Mouse (Mus musculus) heart, embryonic 15.5 days (tissue): ENCODE results near the gene Tmsb10. TPM values are rescaled to one million over a fixed set of nuclear protein-coding genes. Genes with fewer than 3 reads are reported as not detected.

Source experiments
- ATAC-seq: fragments of 200-750 bp; cut with Nextera tagmentation; replicated peaks from 2 replicates; pipeline ENCODE4 v1.8.0; 2017; ENCODE audit warnings: low read depth, moderate TSS enrichment; ENCODE audit not compliant: insufficient number of reproducible peaks, insufficient read depth, low FRiP score
- H3K27ac ChIP-seq: fragments of 300-500 bp; sonication (generic); 2 replicates; pipeline ENCODE4 v1.5.1; 2015; ENCODE audit warnings: mild to moderate bottlenecking, inconsistent platforms
- H3K27me3 ChIP-seq: fragments of 300-500 bp; sonication (generic); 2 replicates; pipeline ENCODE4 v1.6.1; 2015; ENCODE audit warnings: inconsistent platforms
- H3K36me3 ChIP-seq: fragments of 300-500 bp; sonication (generic); 2 replicates; pipeline ENCODE4 v1.6.1; 2015; ENCODE audit warnings: mild to moderate bottlenecking, inconsistent platforms
- H3K4me1 ChIP-seq: fragments of 300-500 bp; sonication (generic); replicated peaks from 2 replicates; pipeline ENCODE4 v1.6.1; 2015; ENCODE audit warnings: inconsistent platforms
- H3K4me2 ChIP-seq: fragments of 300-500 bp; sonication (generic); 2 replicates; pipeline ENCODE4 v1.6.1; 2015; ENCODE audit warnings: inconsistent platforms, mild to moderate bottlenecking, moderate library complexity
- H3K4me3 ChIP-seq: fragments of 300-500 bp; sonication (generic); 2 replicates; pipeline ENCODE4 v1.5.1; 2015; ENCODE audit warnings: mild to moderate bottlenecking, inconsistent platforms
- H3K9ac ChIP-seq: fragments of 300-500 bp; sonication (generic); 2 replicates; pipeline ENCODE4 v1.6.1; 2015; ENCODE audit warnings: mild to moderate bottlenecking, inconsistent platforms
- H3K9me3 ChIP-seq: fragments of 300-500 bp; sonication (generic); replicated peaks from 2 replicates; pipeline ENCODE4 v1.6.1; 2016; ENCODE audit warnings: inconsistent platforms
- whole genome bisulfite sequencing: fragments of 180-500 bp; shearing (Covaris S2); methylation state at CpG from one replicate; pipeline ENCODE4 v1.1.7; 2015; ENCODE audit warnings: mixed read lengths; 5-methylcytosine and 5-hydroxymethylcytosine counted together
- polyA plus RNA-seq: library from polyadenylated mRNA; unstranded; fragments of >200 nt; fragmentation: Nextera tagmentation; extraction: Ambion mirVana; gene quantifications from 2 replicates; pipeline ENCODE4 v1.2.1, GENCODE M21; 2015

The Tmsb10 gene
- polyA plus RNA-seq, 1 experiment from 2014 or later, result 1,510 TPM

DNA sequence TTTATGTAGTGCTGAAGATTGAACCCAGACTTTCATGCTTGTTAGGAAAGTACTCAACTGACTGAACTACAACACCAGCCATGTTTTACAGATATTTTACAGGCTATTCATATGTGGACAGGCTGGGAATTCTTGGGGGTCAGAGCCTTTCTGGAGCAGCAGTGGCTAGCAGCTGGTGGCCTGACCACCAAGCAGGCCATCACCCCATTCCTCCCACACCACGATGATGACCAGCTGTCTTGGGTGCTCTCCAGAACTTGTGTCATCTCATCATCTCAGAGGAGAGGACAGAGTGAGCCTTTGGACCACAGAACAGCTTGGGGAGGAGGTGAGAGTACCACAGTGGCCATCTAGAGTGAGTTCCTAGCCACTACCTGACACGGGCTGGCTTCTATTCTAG is 18.3 kb upstream of the Tmsb10 start:
- ATAC-seq, result no peak
- 87% methylated on average over 2 of the region's 2 CpGs for WGBS
- H3K9ac ChIP-seq, result no peak overlapping the region

DNA sequence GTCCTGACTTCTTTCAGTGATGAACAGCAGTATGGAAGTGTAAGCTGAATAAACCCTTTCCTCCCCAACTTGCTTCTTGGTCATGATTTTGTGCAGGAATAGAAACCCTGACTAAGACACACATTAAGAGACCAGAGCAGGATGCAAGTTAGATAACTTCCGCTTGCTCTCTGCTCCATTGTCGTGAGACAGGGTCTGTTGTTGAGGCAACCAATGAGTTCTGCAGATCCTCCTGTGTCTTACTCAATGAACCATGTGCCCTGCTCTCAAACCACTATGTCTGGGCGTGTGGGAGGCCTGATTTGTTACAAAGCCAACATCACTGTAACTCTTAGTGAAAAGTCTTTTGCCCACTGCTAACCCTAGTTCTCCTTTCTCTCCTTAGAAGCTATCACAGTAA is 12.5 kb upstream of the Tmsb10 start:
- ATAC-seq, result no peak
- no peak overlapping the region for H3K4me2 ChIP-seq
- no peak overlapping the region for H3K27ac ChIP-seq
- H3K4me1 ChIP-seq, result no peaks in the 10 kb centered on the region
- no peaks in the 10 kb centered on the region for H3K27me3 ChIP-seq
- no peaks in the 10 kb centered on the region for H3K36me3 ChIP-seq
- H3K4me3 ChIP-seq, result no peak overlapping the region
- no peak overlapping the region for H3K9ac ChIP-seq
- 57% methylated on average over 3 of the region's 3 CpGs for WGBS
- H3K9me3 ChIP-seq, result no peaks in the 10 kb centered on the region

More for the DNA sequence above, 18.3 kb upstream of the Tmsb10 start:
- peaks cover 11% of the 10 kb centered on the region for H3K4me1 ChIP-seq
- H3K4me2 ChIP-seq, result no peak overlapping the region
- no peak overlapping the region for H3K4me3 ChIP-seq
- no peaks in the 10 kb centered on the region for H3K36me3 ChIP-seq
- H3K9me3 ChIP-seq, result no peaks in the 10 kb centered on the region
- no peak overlapping the region for H3K27ac ChIP-seq
- no peaks in the 10 kb centered on the region for H3K27me3 ChIP-seq

GRCm38 (mm10) chr6:72969787-72970186 is 11.2 kb upstream of the Tmsb10 start:
- H3K4me3 ChIP-seq, result no peak overlapping the region
- WGBS, result 77% methylated on average over 3 of the region's 3 CpGs
- H3K4me2 ChIP-seq, result no peak overlapping the region
- H3K36me3 ChIP-seq, result no peaks in the 10 kb centered on the region
- no peak for ATAC-seq
- H3K9ac ChIP-seq, result no peak overlapping the region
- no peaks in the 10 kb centered on the region for H3K27me3 ChIP-seq
- H3K9me3 ChIP-seq, result no peaks in the 10 kb centered on the region
- no peaks in the 10 kb centered on the region for H3K4me1 ChIP-seq
- H3K27ac ChIP-seq, result no peak overlapping the region

DNA sequence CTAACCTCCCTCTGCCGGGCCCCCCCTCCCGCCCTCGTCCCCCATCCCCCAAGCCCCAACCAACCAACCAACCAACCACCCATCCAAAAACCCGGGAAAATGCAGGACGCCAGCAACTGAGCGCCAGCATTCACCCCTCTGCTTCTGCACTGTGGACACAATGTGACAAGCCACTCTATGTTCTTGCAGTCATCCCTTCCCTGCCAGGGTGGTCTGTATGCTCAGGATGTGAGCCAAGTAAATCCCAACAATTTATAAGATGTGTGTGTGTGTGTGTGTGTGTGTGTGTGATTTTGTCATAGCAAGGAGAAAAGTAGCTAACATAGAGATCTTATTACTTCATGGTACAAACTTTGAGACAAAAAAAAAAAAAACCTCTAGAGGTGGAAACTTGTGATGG is 6.7 kb upstream of the Tmsb10 start:
- no peak for ATAC-seq
- no peak overlapping the region for H3K27ac ChIP-seq
- H3K36me3 ChIP-seq, result no peaks in the 10 kb centered on the region
- H3K4me2 ChIP-seq, result no peak overlapping the region
- no peaks in the 10 kb centered on the region for H3K27me3 ChIP-seq
- H3K4me3 ChIP-seq, result no peak overlapping the region
- H3K9ac ChIP-seq, result no peak overlapping the region
- no peaks in the 10 kb centered on the region for H3K9me3 ChIP-seq
- H3K4me1 ChIP-seq, result peaks cover 3% of the 10 kb centered on the region; the same call in 1 of the 2 replicates
- 80% methylated on average over 6 of the region's 6 CpGs for WGBS

GRCm38 (mm10) chr6:72962281-72962741 is 3.8 kb upstream of the Tmsb10 start:
- WGBS, result 49% methylated on average over 7 of the region's 7 CpGs
- no peak for ATAC-seq
- no peak overlapping the region for H3K4me3 ChIP-seq
- H3K36me3 ChIP-seq, result no peaks in the 10 kb centered on the region
- H3K4me2 ChIP-seq, result no peak overlapping the region
- no peak overlapping the region for H3K27ac ChIP-seq
- no peaks in the 10 kb centered on the region for H3K9me3 ChIP-seq
- no peak overlapping the region for H3K9ac ChIP-seq
- no peaks in the 10 kb centered on the region for H3K27me3 ChIP-seq
- peaks cover 7% of the 10 kb centered on the region; the same call in 1 of the 2 replicates for H3K4me1 ChIP-seq

DNA sequence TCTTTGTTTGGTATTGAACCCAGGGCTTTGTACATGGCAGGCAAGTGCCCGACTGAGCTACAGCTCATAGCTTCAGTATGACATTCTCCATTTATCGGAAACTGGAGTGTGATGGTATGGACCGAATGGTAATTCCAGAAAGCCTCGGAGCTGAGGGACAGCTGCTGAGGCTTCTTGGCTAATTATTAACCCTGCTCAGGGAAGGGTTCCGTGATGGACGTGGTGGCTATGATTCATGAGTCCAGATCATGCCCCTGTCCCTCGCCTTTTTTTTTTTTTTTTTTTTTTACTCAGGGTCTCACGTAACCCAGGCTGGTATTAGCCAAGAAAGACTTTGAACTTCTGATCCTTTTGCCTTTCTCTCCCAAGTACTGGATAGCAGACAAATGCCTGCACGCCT is 3.1 kb upstream of the Tmsb10 start:
- H3K4me3 ChIP-seq, result no peak overlapping the region
- peaks cover 12% of the 10 kb centered on the region for H3K4me1 ChIP-seq
- H3K27me3 ChIP-seq, result no peaks in the 10 kb centered on the region
- H3K4me2 ChIP-seq, result no peak overlapping the region
- no peak overlapping the region for H3K9ac ChIP-seq
- H3K27ac ChIP-seq, result no peak overlapping the region
- no peaks in the 10 kb centered on the region for H3K9me3 ChIP-seq
- H3K36me3 ChIP-seq, result no peaks in the 10 kb centered on the region
- ATAC-seq, result no peak
- WGBS, result 83% methylated on average over 9 of the region's 9 CpGs

- 76% methylated on average over 5 of the region's 5 CpGs for WGBS
Observed at GRCm38 (mm10) chr6:72960675-72961074, 2.1 kb upstream of the Tmsb10 start.

DNA sequence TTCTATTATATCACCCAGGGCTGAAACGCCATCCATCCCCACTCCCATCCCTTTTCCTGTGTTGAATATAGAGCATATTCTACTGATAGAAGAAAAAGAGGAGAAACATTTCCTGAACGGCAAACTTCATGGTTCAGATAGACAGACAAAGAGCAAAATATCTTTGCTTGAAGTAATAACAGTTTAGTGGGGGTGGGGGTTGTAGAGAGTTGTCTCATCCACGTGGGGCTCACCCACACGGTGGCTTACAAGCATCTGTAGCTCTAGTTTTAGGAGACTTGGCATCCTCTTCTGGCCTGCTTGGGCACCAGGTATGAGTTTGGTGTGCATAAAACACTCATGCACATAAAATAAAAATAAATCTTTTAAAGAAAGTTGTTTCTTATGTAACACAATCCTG is 627 bp upstream of the Tmsb10 start:
- Histone ChIP-seq H3K4me2 (peak overlapping the region; percentile 75), H3K9ac (peak overlapping the region; percentile 78), H3K27ac (peak overlapping the region; percentile 80; the same call in 1 of the 2 replicates)

More at GRCm38 (mm10) chr6:72960675-72961074, 2.1 kb upstream of the Tmsb10 start:
- H3K4me3 ChIP-seq, result no peak overlapping the region
- no peaks in the 10 kb centered on the region for H3K9me3 ChIP-seq
- H3K4me2 ChIP-seq, result no peak overlapping the region
- H3K36me3 ChIP-seq, result no peaks in the 10 kb centered on the region
- H3K27ac ChIP-seq, result no peak overlapping the region
- no peak overlapping the region for H3K9ac ChIP-seq
- ATAC-seq, result no peak
- no peaks in the 10 kb centered on the region for H3K27me3 ChIP-seq
- peaks cover 21% of the 10 kb centered on the region for H3K4me1 ChIP-seq

DNA sequence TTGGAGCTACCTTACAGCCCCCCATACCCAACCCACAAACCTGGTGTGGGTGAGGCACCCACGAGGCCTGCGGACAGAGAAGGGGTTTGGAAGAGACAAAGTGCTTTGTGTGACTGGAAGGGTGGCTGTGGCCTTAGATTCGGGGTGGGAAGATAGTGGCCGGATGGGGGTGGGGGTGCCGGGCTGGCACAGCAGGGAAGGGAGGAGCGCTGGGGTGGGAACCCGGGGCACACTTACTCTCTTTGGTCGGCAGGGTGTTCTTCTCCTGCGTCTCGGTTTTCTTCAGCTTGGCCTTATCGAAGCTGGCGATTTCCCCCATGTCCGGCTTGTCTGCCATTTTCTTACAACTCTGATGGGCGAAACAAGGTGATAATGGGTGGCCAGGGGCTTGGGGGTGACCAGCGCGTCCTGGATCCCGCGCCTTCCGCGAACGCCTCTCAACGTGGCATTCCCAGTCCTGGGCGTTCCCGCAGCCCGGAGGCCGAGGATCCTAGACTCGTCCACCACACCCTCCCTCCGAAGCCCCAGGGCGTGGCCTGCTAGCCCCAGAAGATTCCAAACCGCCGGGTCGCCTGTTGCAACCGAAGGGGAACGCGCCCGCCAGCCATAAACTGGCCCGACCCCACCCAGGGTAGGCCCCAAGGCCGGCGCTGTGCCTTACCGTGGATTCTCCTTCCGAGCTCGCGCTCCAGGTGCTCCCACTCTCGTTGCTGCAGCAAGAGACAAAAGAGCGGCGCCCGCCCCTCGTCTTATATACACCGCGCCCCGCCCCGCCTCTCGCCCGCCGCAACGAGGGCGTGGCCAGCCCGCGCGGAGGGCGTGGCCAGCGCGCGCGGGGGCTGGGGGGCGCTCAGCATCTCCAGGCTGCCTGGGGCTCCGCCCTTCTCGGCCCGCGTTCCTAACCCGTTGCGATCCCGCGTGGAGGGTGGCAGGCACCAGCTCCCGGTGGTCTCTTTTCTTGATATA is 589 bp downstream of the Tmsb10 start:
- peak overlapping the region; percentile 80 for H3K27ac ChIP-seq
- WGBS, result under 1% methylated on average over 75 of the region's 75 CpGs
- peak overlapping the region; percentile 75 for H3K4me2 ChIP-seq
- peak overlapping the region; percentile 78 for H3K9ac ChIP-seq
- peak overlapping the region; percentile 66 for H3K4me3 ChIP-seq
- no peaks in the 10 kb centered on the region for H3K9me3 ChIP-seq
- H3K27me3 ChIP-seq, result no peaks in the 10 kb centered on the region
- peaks cover 26% of the 10 kb centered on the region for H3K4me1 ChIP-seq
- peak; percentile 89 for ATAC-seq
- H3K36me3 ChIP-seq, result no peaks in the 10 kb centered on the region

More for the DNA sequence above, 627 bp upstream of the Tmsb10 start:
- H3K4me3 ChIP-seq, result peak overlapping the region; percentile 66
- no peak for ATAC-seq
- H3K9me3 ChIP-seq, result no peaks in the 10 kb centered on the region
- WGBS, result 27% methylated on average over 4 of the region's 4 CpGs
- no peaks in the 10 kb centered on the region for H3K27me3 ChIP-seq
- no peaks in the 10 kb centered on the region for H3K36me3 ChIP-seq
- H3K4me1 ChIP-seq, result peaks cover 26% of the 10 kb centered on the region

DNA sequence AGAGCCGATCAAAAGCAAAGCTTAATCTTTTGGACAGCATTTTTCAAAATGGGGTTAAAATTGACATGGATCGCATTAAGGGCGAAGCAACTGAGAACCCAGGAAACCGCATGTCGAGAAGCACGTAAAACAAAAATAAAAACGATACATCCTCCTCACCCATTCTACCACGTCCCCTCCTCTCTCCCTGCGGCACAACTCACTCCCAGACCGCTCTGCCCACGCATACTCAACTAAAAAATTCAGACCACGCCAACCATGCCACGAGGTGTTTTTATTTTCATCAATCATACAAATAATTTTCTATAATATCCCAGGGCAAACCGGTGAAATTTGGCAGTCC is 1.5 kb downstream of the Tmsb10 start:
- Histone ChIP-seq H3K36me3 (no peaks in the 10 kb centered on the region), H3K27ac (peak overlapping the region; percentile 58), H3K9me3 (no peaks in the 10 kb centered on the region), H3K4me1 (peaks cover 23% of the 10 kb centered on the region), H3K27me3 (no peaks in the 10 kb centered on the region), H3K4me2 (peak overlapping the region; percentile 75), H3K4me3 (peak overlapping the region; percentile 66), H3K9ac (peak overlapping the region; percentile 78)
- no peak for ATAC-seq
- WGBS, result 2% methylated on average over 14 of the region's 14 CpGs

- WGBS, result 10% methylated on average over 15 of the region's 15 CpGs
- Histone ChIP-seq H3K4me1 (peaks cover 23% of the 10 kb centered on the region), H3K4me2 (peak overlapping the region; percentile 75), H3K27me3 (no peaks in the 10 kb centered on the region), H3K36me3 (no peaks in the 10 kb centered on the region), H3K4me3 (peak overlapping the region; percentile 66), H3K9ac (peak overlapping the region; percentile 78), H3K27ac (peak overlapping the region; percentile 58), H3K9me3 (no peaks in the 10 kb centered on the region)
- no peak; the same call in 1 of the 2 replicates for ATAC-seq
Observed at GRCm38 (mm10) chr6:72956199-72957092, 2.1 kb downstream of the Tmsb10 start.
